Mouse (Mus musculus) liver, embryonic 16.5 days (tissue): ENCODE data around the gene Hist1h4j. TPM values are rescaled to one million over a fixed set of nuclear protein-coding genes. Genes with fewer than 3 reads are reported as not detected.
"Not testable (repeated sequence)": the region's sequence is repeated elsewhere in the genome, so short reads cannot be mapped to it uniquely, and the experiment has no call there.

Source experiments
- ATAC-seq: fragments of 200-750 bp; cut with Nextera tagmentation; 2 replicates; pipeline ENCODE4 v1.8.0; 2017; ENCODE audit warnings: low read depth, mild to moderate bottlenecking, moderate number of reproducible peaks, moderate library complexity
- H3K27ac ChIP-seq: fragments of 300-500 bp; sonication (generic); 2 replicates; pipeline ENCODE4 v1.5.1; 2014; ENCODE audit warnings: mild to moderate bottlenecking, low read length
- H3K27me3 ChIP-seq: fragments of 300-500 bp; sonication (generic); 2 replicates; pipeline ENCODE4 v1.6.1; 2014; ENCODE audit warnings: low read depth, low read length, mixed read lengths; ENCODE audit not compliant: control insufficient read depth, insufficient read depth
- H3K36me3 ChIP-seq: fragments of 300-500 bp; sonication (generic); 2 replicates; pipeline ENCODE4 v1.6.1; 2014; ENCODE audit warnings: mild to moderate bottlenecking; ENCODE audit not compliant: control insufficient read depth, insufficient read depth
- H3K4me1 ChIP-seq: fragments of 300-500 bp; sonication (generic); 2 replicates; pipeline ENCODE4 v1.6.1; 2014; ENCODE audit warnings: low read depth, low read length, mixed read lengths; ENCODE audit not compliant: control insufficient read depth
- H3K4me2 ChIP-seq: fragments of 300-500 bp; sonication (generic); 2 replicates; pipeline ENCODE4 v1.6.1; 2014; ENCODE audit warnings: low read depth, low read length, mixed read lengths
- H3K4me3 ChIP-seq: fragments of 300-500 bp; sonication (generic); 2 replicates; pipeline ENCODE4 v1.5.1; 2014; ENCODE audit warnings: low read depth, mild to moderate bottlenecking, low read length
- H3K9ac ChIP-seq: fragments of 300-500 bp; sonication (generic); 2 replicates; pipeline ENCODE4 v1.6.1; 2014; ENCODE audit warnings: low read depth, low read length
- H3K9me3 ChIP-seq: fragments of 300-500 bp; sonication (generic); replicated peaks from 2 replicates; pipeline ENCODE4 v1.6.1; 2016; ENCODE audit warnings: low read length; ENCODE audit not compliant: control insufficient read depth
- WGBS: fragments of 180-500 bp; shearing (Covaris S2); extraction: QIAGEN DNeasy Blood & Tissue Kit; methylation state at CpG from one replicate; pipeline ENCODE4 v1.1.7; 2014; ENCODE audit not compliant: insufficient replicate concordance; 5-methylcytosine and 5-hydroxymethylcytosine counted together
- polyA plus RNA-seq: library from polyadenylated mRNA; unstranded; fragments of >200 nt; fragmentation: Nextera tagmentation; extraction: Ambion mirVana; gene quantifications from 2 replicates; pipeline ENCODE4 v1.2.1, GENCODE M21; 2015

The Hist1h4j gene
- polyA plus RNA-seq, 1 experiment from 2014 or later = 0.99 TPM

DNA sequence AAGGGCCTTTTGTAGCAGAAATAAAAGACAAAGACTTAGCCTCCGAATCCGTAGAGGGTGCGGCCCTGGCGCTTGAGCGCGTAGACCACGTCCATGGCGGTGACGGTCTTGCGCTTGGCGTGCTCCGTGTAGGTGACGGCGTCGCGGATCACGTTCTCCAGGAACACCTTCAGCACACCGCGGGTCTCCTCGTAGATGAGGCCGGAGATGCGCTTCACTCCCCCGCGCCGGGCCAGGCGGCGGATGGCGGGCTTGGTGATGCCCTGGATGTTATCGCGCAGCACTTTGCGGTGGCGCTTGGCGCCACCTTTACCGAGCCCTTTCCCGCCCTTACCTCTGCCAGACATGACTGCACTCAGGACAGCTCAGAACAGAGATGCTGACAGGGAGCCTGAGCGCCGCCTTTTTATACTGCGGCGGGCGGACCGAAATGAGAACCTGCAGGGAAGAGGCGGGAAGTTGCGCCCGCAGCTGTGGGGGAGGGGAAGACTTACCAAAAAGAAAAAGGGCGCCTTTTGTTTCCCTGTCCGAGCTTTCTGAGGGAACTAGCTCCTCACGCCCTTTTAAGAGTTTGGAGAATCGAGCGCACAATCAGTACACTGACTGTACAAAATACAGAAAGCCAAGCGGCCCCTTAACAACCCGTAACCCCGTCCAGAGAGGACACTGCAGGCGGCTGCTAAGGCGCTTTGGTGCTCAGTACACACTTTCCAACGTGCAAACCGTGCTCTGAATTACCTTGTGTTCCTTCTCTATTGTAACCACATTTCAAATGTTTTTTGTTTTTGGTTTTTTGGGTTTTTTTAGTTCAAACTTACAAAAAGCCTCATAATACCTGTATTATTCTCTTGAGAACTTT, 15.5 kb downstream of the Hist1h4j start, which contains the start of gene Hist1h4k:
Gene Hist1h4k, minus strand, starts transcription at position 347 of the 859 bp plus-strand sequence.
- not testable (repeated sequence) for H3K9me3 ChIP-seq, H3K36me3 ChIP-seq, H3K27me3 ChIP-seq
- ATAC-seq = peak; percentile 58
- Histone ChIP-seq H3K27ac (peak within 1 kb of the TSS; percentile 99), H3K4me2 (peak within 1 kb of the TSS; percentile 76), H3K9ac (peak within 1 kb of the TSS; percentile 87), H3K4me1 (peaks cover 17% of the 10 kb centered on the region), H3K4me3 (peak within 1 kb of the TSS; percentile 76)
- WGBS = under 1% methylated on average over 41 of the region's 56 CpGs

DNA sequence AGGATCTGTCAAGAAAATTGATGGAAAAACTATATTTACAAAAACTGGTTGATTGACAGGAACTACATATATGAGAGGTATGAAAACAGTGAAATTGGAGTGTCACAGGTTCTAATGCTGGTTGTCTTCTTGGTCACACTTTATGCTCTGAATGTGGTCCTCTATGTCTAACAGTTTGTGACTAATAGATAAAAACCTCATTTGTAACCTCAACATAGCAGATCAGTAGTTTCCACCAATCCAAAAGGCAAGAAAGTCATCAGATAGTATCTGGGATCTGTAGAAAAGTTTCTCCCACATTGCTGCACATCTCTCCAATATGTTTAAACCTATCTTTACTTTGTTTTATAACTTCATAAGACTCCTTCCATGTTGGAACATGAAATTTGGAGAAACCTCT, 16.6 kb downstream of the Hist1h4j start:
- Histone ChIP-seq H3K9ac (peak overlapping the region; percentile 70), H3K36me3 (peaks cover 4% of the 10 kb centered on the region; the same call in 1 of the 2 replicates), H3K4me1 (peaks cover 15% of the 10 kb centered on the region), H3K27me3 (no peaks in the 10 kb centered on the region), H3K4me2 (peak overlapping the region; percentile 75), H3K27ac (peak overlapping the region; percentile 99), H3K9me3 (no peaks in the 10 kb centered on the region), H3K4me3 (peak overlapping the region; percentile 6)
- no peak for ATAC-seq

DNA sequence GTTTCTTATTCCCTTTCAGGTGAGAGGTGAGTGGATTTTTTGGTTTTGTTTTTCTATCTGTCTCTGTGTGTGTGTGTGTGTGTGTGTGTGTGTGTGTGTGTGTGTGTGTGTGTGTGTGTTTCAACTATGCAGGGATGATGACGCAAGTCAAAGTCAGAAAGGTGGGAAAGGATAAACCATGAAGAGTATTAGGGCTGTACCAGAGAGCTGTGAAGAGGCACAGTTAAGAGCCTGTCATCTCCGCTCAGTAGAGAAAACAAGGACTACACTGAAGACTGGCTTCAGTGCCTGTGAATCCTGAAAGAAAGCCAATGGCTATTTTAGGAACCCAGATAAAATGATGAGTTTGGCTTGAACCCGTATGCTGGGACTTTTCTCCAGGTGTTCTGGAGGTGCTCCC, 17.0 kb downstream of the Hist1h4j start:
- Histone ChIP-seq H3K27me3 (no peaks in the 10 kb centered on the region), H3K4me1 (peaks cover 12% of the 10 kb centered on the region), H3K27ac (peak overlapping the region; percentile 99), H3K36me3 (peaks cover 4% of the 10 kb centered on the region; the same call in 1 of the 2 replicates), H3K4me2 (peak overlapping the region; percentile 75), H3K4me3 (peak overlapping the region; percentile 63), H3K9ac (peak overlapping the region; percentile 70), H3K9me3 (no peaks in the 10 kb centered on the region)
- WGBS = 39% methylated on average over 3 of the region's 3 CpGs
- ATAC-seq = no peak

DNA sequence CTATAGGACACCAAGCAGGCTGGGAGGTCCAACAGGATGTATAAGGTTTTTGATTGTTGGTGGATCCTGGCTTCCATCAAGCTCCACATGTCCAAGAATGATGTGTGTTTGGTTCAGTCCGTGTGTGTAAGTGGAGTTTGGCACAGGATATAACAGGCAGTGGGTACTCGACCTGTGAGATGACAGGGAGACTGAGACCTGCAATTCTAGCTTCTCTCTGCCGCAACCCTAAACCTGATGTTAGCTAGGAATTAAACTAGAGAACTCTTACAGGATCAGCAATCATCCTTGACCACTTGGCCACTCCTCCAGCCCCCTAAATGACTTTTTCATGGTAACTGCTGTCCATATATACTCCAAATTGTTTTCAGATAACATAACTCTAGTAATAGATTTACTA, 17.5 kb downstream of the Hist1h4j start:
- peak overlapping the region; percentile 75 for H3K4me2 ChIP-seq
- H3K4me1 ChIP-seq = peaks cover 11% of the 10 kb centered on the region
- peak overlapping the region; percentile 99 for H3K27ac ChIP-seq
- no peak for ATAC-seq
- no peaks in the 10 kb centered on the region for H3K9me3 ChIP-seq
- peak overlapping the region; percentile 70 for H3K9ac ChIP-seq
- H3K4me3 ChIP-seq = peak overlapping the region; percentile 63
- H3K36me3 ChIP-seq = peaks cover under 1% of the 10 kb centered on the region; the same call in 1 of the 2 replicates
- H3K27me3 ChIP-seq = no peaks in the 10 kb centered on the region
- 31% methylated on average over 3 of the region's 3 CpGs for WGBS

DNA sequence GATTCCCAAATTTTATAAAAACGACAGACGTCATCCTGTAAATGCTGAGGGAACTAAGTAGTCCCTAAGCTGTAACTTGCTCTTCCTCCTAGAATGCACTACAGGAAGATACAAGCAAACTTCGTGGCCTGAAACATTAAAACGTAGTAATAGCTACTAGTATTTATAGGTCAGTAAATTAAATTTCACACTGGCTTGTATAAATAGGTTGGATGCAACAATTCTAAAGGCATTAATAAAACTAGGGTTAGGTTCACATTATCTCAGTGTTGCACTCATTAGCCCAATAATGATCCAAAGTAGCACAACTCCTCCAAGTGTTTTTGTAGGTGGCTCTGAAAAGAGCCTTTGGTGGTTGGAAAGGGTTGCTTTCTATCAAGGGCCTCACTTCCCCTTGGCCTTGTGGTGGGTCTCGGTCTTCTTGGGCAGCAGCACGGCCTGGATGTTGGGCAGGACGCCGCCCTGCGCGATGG, 18.2 kb downstream of the Hist1h4j start:
- H3K27ac ChIP-seq = peak overlapping the region; percentile 99
- H3K4me3 ChIP-seq = peak overlapping the region; percentile 63
- peak overlapping the region; percentile 70 for H3K9ac ChIP-seq
- peaks cover 8% of the 10 kb centered on the region for H3K4me1 ChIP-seq
- peak overlapping the region; percentile 75 for H3K4me2 ChIP-seq
- under 1% methylated on average over 10 of the region's 10 CpGs for WGBS
- no peaks in the 10 kb centered on the region for H3K27me3 ChIP-seq
- H3K9me3 ChIP-seq = no peaks in the 10 kb centered on the region
- H3K36me3 ChIP-seq = no peaks in the 10 kb centered on the region
- ATAC-seq = no peak

DNA sequence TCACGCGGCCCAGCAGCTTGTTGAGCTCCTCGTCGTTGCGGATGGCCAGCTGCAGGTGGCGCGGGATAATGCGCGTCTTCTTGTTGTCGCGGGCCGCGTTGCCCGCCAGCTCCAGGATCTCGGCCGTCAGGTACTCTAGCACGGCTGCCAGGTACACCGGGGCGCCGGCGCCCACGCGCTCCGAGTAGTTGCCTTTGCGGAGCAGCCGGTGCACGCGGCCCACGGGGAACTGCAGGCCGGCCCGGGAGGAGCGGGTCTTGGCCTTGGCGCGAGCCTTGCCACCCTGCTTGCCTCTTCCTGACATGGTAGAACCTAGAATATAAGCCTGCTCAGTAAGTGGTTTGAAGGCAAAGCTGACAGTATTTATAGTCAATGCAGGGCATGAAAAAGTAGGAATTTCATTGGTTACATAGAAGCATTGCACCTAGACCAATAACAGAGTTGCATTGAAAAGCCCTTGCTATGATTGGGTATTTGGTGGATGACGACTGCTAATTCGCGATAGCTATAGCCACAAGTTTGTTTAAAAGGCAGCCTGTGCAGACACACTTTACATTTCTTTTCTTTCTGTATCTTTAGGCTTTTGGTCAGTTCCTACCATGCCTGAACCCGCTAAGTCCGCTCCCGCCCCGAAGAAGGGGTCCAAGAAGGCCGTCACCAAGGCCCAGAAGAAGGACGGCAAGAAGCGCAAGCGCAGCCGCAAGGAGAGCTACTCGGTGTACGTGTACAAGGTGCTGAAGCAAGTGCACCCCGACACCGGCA, 18.8 kb downstream of the Hist1h4j start, which contains the start of the genes Hist1h2ak and Hist1h2bn:
Gene Hist1h2ak, minus strand, starts transcription at position 304 of the 762 bp plus-strand sequence.
Gene Hist1h2bn, plus strand, starts transcription at position 600 of the 762 bp plus-strand sequence.
- H3K4me3 ChIP-seq = peak within 1 kb of the TSS; percentile 63

DNA sequence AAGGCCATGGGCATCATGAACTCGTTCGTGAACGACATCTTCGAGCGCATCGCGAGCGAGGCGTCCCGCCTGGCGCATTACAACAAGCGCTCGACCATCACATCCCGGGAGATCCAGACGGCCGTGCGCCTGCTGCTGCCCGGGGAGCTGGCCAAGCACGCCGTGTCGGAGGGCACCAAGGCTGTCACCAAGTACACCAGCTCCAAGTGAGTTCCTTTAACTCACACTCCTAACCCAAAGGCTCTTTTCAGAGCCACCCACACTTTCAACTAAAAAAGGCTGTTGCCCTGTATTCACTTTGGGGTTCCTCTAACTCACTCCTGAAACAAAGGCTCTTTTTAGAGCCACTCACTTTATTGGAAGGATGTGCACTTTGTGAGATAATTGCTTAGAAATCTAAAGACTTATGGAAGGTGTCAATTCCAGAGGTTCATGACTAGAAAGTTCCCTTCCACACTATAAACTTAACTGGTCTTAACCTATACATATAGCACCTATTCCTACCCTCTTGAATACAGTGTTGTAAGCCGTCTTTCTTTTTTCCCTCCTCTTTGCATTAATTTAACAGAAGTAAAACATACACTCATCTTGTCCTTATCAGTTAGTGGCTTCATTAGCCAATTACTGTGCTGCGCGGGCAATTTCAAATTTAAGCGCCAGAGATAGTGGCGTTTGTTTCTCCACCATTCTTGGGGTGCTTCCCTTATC, 19.6 kb downstream of the Hist1h4j start:
- Histone ChIP-seq H3K4me2 (peak overlapping the region; percentile 75), H3K4me3 (peak overlapping the region; percentile 63), H3K27ac (peak overlapping the region; percentile 99), H3K9ac (peak overlapping the region; percentile 64)
- not testable (repeated sequence) for H3K4me1 ChIP-seq, H3K36me3 ChIP-seq, H3K27me3 ChIP-seq, H3K9me3 ChIP-seq
- WGBS = 2% methylated on average over 8 of the region's 26 CpGs
- peak; percentile 17 for ATAC-seq

More for the DNA sequence above, 18.8 kb downstream of the Hist1h4j start, which contains the start of the genes Hist1h2ak and Hist1h2bn:
- H3K4me2 ChIP-seq = peak within 1 kb of the TSS; percentile 75
- not testable (repeated sequence) for H3K36me3 ChIP-seq, H3K9me3 ChIP-seq, H3K4me1 ChIP-seq, H3K27me3 ChIP-seq
- ATAC-seq = peak; percentile 84
- WGBS = under 1% methylated on average over 40 of the region's 50 CpGs
- peak within 1 kb of the TSS; percentile 99 for H3K27ac ChIP-seq
- peak within 1 kb of the TSS; percentile 70 for H3K9ac ChIP-seq

DNA sequence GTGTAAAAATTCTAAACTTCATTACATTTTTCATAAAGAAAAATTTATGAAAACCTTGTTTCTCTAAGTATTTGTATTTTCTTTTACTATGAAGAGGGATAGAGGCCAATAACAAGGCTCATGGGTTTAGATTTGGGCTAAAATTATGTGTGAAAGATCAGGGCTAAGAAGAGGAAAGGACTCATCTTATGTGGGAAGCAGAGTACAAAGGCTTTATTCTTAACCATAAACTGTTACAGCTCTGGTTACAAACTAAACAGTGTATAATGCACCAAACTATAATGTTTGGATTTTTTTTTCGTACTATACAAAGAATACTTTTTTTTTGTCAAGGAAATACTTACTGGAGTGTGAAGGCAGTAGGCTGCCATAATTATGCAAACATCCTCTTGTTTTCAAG, 20.8 kb downstream of the Hist1h4j start:
- Histone ChIP-seq H3K4me1 (peaks cover 5% of the 10 kb centered on the region), H3K36me3 (no peaks in the 10 kb centered on the region), H3K4me3 (peak overlapping the region; percentile 57), H3K9me3 (no peaks in the 10 kb centered on the region), H3K4me2 (peak overlapping the region; percentile 55), H3K27ac (peak overlapping the region; percentile 86; the same call in 1 of the 2 replicates), H3K27me3 (no peaks in the 10 kb centered on the region), H3K9ac (peak overlapping the region; percentile 42; the same call in 1 of the 2 replicates)
- no peak for ATAC-seq
- WGBS = 53% methylated on average over 1 of the region's 1 CpGs
